Mouse (Mus musculus): ENCODE measurements at regions not wholly inside any gene's neighbourhood (a gene's known extent, or its start where the extent isn't known, plus 50 kb on each side); places are given as distances from the start of the nearest gene placed in this dataset.
A peak's percentile ranks its signal among the peaks of the same experiment; 100 is the strongest.
"Not testable (repeated sequence)": the region's sequence is repeated elsewhere in the genome, so short reads cannot be mapped to it uniquely, and the experiment has no call there.

DNA sequence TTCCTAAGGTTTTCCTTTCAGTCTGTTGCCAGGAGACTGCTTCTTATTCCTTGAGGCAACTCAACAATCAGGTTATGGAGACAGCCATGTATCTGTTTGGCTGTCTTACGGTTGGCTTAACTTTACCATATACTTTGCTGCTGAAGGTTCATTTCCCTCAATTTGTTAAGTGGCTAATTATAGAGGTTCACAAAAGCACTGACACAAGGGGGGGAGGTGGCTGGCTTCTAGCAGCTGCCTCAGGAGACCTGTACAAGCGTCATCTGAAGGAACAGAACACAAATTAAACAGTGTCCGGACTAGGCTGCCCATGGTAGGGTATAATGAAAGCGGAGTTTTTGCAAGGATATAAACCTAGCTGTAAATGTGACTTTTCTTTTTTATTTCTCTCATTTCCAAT lies 305.0 kb upstream of the Rnf219 start:
- DNase-seq (ENCODE audit: extremely low spot score) = no peak

DNA sequence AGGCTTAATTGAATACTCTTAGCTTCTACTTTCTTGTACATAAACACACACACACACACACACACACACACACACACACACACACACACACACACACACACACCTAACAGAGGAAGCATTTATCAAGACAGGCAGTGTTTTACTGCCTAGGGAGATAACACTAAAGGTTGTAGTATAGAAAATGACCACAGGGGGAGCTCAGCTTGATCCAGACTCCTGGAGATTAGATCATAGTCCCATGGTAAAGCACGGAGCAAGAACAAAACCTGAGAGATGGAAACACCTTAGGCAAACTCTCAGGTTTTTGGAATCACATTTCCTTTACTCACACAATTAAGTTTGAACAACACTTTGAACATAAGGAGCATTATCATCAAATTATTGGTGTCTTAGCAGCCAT lies 302.5 kb upstream of the Rnf219 start:
- DNase-seq (ENCODE audit: extremely low spot score) = no peak

DNA sequence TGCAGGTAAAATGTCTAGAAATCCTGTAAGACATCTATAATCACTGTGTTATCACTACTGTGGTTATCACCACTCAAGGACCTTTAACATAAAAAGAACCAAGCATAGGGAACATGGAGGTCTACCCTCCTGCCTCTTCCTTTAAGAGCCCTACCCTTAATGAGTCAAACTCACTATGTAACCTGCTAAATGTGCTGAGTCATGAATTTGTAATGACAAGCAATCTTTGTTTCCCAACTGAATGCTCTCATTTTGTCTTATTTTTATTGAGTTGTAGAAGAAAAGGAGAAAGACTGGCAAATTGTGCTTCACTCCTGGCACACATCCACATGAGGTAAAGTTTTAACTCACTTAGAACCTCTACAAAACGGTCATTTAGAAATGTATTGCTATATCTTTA lies 301.8 kb upstream of the Rnf219 start:
- DNase-seq (ENCODE audit: extremely low spot score) = no peak

DNA sequence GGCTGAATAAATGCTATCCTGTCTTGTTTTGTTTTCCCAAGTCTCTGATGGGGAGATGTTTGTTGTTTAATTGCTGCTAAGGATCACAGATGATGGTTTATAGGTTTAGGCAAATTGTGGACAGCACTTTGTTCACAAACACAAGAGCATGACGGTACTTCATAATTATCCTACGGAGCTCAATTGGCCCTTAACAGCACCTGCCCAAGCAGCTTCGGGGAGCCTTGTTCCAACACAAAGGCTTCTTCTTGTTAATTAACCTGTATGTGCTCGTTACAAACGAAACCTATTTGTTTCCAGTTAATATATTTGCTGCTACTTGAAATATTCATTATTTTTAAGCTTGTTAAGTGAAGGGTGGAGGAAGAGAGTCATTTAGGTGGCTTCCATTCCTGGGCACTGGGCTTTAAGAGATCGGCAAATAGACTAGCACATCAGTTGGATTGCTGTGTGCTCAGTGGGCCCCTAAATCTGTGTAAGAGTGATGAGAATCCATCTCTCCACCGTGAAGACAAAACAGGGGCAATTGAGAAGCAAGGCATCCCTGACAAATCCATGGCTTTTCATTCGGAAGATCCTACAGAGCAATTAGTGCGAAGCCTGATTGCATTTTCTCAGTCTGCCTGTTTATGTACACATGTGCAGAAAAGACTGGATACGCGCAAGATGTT lies 299.6 kb upstream of the Rnf219 start:
- no peak for DNase-seq (ENCODE audit: extremely low spot score)

DNA sequence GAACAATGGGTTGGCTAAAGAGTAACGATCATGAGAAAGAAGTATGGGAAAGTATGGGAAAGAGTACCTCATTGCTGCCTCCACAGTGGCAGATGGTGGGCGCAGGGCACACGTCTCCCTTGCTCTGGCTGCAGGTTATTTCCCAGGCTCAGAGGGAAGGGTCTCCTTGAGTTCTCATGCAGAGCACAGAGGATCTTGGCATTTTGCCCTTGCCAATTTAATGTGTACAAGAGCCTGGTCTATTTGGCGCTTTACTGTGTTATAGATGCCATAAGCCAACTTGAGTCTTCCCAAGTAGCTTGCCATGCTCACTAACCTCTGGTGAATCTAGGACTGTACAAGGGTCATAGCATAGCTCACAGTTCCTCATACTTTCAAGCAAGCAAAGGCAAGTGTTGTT lies 296.7 kb upstream of the Rnf219 start:
- no peak for DNase-seq (ENCODE audit: extremely low spot score)

DNA sequence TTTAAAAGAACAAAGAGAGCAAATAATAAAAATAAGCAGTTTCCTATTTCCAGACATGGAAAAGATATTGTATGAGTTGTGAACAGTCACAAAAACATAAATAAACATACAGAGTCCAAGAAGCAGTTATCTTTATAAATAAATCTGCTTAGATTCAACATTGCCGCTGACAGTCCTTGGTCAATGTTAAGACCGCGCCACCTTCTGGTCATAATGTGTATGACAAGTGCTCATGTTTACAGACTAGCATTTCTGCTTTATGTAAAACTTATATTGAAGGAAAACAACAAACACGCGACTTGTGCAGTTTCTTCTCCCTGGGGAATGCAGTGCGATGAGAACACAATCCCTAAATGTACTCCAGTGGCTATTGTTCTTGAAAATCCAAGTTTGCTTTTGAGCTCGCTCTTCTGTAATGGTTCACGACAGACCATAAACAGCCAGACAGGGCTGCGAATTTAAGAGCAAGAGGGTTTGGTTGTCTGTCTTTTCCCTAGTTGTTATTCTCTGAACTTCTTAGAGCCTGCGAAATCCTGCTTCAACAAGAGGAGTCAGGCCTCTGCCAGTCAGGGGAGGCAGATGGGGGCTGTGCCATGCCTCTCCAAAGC lies 291.6 kb upstream of the Rnf219 start:
- DNase-seq (ENCODE audit: extremely low spot score) = peak; percentile 60

DNA sequence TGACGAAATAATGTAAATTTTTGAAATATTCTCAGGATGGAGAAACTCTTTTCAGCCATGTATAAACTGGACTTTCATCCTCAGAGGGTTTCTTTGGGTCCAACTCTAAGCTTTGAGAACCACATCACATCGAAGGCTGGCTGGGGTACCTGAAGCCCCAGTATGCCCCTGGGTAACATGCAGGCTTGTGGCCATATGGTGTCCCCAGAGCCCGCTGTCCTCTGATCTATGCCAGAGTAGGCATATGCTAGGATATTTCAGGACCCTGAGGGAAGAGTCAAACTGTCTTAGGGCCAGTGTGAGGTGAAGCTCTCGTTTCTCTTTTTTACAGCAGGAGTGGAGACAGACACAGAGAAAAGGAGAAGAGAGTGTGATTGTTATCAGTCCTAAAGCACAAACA lies 289.6 kb upstream of the Rnf219 start:
- no peak for DNase-seq (ENCODE audit: extremely low spot score)

DNA sequence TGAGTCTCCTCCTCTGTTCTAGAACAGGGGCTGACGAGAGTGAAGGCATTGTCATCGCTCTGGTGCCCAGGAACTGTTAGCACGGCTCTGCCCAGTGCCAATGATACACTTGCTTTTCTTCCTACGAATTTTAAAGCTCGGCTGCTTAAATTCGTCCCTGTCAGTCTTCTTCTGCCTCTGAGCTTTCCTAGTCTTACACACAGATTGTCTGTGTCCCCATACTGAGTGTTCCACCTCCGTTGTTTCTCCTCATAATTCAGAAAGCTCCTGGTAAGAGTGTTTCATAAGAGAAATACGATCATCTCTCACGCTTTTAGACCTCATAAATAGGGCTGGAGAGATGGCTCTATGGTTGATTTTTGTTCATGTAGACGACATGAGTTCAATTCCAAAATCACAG lies 282.9 kb upstream of the Rnf219 start:
- DNase-seq (ENCODE audit: extremely low spot score) = no peak

DNA sequence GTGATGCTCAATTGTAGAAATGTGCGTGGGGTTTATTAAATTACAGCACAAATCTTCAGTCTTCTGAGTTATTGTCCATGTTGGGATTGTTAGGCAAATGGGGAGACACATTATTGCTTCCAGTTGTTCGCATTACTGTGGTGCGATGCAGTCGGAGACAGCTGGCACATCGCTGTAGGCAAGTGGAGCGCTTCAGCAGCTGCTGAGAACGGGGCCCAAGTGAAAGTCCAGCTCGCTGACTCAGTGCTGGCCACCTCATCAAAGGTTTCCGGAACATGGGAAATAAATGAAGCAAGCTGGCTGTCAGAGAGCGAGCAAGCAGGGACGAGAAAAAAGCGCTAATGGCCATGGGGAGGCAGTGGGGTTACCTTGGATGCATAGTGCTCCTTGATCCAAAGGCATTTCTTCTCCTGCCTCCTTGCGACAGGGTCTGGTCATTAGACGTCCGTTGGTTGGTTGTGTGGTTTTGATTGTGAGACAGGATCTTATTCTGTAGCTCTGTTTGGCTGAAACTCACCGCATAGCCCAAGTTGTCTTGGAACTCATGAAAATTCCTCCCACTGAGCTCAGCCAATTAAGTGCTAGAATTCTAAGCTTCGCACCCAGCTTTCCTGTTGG lies 274.0 kb upstream of the Rnf219 start:
- DNase-seq (ENCODE audit: extremely low spot score) = no peak

DNA sequence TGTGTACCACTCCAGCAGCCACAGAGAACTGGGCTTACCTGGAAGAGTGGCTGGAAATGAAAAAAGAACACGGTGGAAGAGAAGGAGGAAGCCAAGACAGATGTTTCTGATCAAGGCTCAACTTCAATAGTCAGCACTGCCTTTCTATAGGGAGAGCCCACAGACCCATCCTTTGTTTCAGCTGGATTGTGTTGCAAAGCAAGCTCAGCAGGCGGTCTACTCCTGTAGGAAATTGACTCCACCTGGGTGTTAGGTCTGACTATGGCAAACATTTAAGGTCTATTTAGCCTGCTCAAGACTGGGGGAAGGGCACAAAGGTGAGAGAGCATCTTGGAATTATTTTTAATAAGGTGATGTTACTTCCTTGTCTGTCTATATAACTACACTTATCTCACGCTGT lies 266.9 kb upstream of the Rnf219 start:
- no peak for DNase-seq (ENCODE audit: extremely low spot score)

DNA sequence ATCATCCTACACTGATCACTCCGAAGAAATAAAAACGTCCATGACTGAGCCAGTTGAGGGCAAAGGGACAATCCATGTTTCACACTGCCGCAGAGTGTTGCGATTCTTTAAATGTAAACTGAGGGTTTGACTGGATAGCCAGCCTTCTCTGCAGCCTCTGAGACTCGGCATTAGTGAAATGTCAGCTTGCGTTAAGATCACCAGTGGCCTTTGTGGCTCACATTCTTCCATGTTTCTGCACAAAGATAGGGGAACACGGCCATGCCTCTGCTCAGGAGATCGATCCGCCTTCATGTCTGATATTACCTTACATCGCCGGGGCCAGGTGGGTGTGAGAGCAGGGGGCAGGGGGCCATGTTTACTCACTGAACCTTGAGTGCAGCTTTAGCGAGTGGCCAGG lies 262.6 kb upstream of the Rnf219 start:
- no peak for DNase-seq (ENCODE audit: extremely low spot score)

DNA sequence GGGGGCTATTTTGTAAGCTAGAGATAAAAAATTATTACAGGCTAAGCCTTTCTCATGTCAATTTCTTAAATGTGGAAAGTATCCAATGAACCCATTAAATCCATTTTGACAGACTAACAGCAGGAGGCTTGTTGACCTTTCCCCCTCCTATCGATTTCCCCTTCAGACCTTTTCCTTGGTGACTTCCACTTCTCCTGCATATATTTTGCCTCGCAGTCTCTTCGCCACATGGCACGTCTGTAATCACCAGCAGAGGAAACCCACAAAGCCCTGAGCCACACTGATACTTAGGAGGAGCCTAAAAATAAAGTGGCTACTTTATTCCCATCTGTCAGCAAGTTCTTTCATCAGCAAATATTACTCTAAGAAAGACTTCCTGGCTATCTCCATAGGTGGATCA lies 247.5 kb upstream of the Rnf219 start:
- DNase-seq (ENCODE audit: extremely low spot score) = no peak

DNA sequence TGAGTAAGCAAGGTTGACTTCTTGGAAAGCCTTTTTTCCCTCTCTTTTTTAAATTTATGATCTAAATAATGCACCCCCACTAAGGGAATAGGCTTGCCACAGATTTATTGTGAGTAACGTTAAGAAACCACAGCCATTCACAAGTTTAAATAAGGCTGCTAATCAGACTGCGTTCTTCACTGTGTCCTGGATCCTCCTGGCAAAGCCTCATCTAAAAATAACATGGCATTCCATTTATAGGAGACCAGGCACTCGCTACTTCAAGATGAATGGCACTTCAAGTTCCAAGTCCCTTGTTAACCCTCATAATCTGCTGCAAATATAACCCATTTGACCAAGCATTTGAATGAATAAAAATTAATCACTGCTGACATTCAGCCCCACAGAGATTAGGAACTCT lies 211.8 kb upstream of the Rnf219 start:
- no peak for DNase-seq (ENCODE audit: extremely low spot score)

DNA sequence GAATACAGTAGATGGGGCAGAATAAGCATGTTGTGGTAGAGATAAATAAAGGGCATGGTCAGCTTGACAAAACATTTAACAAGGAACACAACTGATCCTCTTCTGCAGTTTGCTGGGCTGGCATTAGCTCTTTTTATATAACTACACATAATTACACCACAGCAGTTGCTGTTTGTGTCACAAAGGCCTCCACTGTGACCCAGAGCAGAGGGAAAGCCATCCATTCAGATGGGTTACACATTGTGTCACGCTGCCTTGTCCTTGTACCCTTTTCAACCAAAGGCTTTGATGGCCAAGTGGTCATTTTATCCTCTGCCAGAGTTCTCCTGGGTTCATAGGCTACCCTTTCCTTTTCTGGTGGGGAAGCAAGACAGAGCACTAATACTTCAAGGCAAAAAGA lies 209.6 kb upstream of the Rnf219 start:
- DNase-seq (ENCODE audit: extremely low spot score) = no peak

DNA sequence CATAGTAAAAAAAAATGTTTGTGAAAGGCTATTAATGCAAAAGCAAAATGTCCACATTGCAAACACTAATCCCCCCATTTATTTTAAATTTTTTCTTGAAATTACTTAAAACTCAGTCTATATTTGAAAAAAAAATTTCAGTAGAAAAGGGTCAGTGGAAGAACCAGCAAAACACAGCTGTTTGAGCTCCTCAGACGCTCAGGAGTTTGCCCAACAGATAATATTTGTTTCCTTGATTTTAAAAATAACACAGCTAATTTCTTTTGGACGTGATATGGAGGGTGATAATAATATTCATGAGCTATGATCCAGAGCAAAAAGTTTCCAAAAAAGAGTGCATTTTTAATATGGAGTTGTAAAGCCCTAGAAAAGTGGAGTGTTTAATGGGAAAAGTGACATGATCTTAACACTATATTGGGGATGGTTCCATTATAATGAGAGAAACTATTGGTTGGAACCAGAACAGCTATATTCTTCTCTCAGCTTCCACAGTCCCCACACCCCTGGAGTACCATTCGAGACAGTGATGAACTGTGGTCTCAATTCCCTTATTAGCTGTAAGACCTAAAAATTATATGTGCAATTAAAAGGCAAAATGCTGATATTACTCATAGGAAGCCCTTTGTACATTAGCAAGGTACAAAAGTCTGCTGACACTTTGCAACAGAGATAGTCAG lies 209.0 kb upstream of the Rnf219 start:
- no peak for DNase-seq (ENCODE audit: extremely low spot score)

DNA sequence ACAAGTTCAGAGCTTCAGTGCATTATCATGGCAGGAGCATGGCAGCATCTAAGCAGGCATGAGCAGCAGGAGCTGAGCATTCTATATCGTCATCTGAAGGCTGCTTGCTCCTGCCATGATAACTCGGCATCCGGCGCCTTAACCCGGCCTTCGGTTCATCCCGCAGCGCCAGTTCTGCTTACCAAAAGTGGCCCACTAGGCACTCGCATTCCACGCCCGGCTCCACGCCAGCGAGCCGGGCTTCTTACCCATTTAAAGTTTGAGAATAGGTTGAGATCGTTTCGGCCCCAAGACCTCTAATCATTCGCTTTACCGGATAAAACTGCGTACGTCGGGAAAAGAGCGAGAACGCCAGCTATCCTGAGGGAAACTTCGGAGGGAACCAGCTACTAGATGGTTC lies 193.2 kb upstream of the Rnf219 start:
- not testable (repeated sequence) for DNase-seq (ENCODE audit: extremely low spot score)

DNA sequence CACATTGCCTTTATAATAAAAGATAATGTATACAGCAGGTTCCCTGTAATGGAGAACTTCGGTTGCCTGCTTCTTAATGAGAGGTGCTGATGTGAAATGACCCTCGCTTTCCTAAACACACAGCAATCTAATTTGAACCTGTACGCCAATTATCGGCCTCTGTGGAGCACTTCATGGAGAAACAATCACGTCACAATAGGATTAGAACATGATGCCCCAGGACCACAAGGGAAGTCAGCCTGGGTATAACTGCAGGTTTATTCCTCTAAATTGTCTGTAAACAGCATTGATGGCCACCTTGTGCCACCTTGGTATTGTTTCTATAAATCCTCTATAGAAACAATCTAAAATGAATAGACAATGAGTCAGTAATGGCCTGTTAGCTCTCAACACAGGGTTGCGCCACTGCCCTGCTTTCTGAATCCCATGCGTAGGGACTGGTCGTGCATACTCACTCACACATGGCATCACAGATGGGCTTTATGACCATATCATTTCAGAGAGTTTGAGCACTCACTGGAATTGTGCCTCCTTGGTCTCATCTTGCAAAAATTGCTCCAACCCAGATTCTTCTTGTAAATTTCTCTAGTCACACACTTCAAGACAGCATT lies 179.9 kb upstream of the Rnf219 start:
- DNase-seq (ENCODE audit: extremely low spot score) = no peak

DNA sequence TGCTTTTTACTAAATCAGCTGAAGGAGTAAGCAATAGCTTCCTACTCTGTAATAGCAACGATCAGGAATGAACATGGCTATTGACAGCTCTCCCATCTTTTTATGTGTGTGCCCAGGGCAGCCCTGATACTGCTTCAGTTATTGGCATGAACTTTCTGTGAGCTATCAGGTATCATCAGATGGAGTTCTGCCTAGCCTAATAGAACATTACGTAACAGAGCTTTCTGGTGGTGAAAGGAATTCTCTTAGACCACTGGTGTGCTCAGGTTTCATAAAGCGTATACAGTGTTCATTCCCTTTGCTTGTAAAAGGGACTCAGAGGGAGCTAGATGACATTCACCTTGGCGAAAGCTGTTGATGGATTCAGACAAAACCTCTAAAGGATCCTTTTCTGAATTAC lies 176.5 kb upstream of the Rnf219 start:
- no peak for DNase-seq (ENCODE audit: extremely low spot score)

DNA sequence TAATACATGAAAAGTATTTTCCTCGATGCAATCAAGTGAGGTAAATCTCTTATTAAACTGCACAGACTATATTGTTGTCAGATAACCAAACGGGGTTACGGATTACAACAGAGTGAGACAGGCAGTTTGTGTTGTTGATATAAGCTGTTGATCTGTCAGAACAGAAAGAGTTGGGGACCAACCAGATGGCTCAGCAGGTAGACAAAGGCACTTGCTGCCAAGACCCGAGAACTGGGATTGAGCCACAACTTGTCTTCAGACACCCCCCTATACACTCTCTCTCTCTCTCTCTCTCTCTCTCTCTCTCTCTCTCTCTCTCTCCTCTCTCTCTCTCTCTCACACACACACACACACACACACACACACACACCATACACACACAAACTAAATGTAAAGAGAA lies 172.7 kb upstream of the Rnf219 start:
- DNase-seq (ENCODE audit: extremely low spot score) = no peak

DNA sequence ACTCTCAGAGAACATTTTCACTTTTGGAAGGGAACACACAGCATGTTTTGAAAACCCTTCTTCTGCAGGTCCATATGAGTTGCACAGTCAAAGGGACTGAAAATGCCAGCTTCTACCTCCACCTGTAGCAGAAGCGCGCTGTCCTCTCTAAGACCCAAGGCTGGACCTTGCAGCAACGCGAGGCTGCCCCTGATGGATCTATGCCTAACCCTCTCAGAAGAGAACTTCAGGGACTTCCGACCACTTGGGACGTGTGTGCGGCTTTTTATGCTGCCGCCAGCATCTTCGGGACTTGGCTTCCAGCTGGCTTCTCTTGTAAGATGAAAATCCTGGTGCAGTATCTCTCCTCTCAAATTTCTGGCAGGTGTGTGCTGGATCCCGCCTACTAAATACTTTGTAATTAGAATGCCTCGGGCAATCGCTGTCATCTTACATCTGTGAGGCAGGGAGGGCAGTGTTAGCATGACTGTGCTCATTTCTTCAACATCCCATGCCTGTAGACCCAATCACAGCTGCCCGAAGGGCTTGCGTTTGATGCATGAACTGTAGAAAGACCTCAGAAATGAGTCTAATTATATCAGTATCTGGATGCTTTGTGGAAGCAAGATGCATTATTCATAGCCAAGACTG lies 171.8 kb upstream of the Rnf219 start:
- no peak for DNase-seq (ENCODE audit: extremely low spot score)

DNA sequence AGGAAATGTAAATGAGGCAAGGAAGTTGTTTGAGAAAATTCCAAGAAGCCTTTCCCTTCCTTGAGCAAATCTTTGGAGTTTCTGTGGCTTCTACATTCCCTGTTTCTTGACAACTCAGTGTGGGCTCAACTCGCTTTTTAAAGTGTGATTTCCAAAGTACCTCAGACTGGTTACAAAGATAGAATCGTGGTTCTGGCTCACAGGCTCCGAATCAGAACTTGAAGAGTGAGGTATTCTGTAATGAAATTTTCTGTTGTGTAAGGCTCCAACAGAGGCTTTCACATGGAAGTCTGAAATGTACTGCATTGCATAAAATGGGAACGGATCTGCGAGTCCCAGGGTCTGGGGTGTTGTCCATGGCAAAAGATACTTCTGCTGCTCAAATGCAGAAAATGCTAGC lies 170.2 kb upstream of the Rnf219 start:
- no peak for DNase-seq (ENCODE audit: extremely low spot score)

DNA sequence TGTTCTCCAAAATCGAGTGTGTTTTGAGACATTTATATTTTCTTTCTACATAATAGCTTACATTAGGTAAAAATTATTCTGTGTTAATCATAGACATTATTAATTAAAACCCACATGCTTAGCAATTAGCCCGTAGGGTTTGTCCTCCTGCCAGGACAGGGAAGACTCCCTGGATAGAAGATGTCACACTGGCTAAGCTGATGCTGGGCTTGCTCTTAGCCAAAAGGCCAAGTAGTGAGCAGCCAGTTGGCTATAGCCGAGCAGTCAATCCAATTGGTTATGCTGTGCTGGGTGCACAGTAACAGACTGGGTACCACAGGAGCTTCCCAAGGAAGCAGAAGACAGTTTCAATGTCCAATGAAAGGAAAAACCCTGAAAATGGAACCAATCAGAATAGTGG lies 166.0 kb upstream of the Rnf219 start:
- no peak for DNase-seq (ENCODE audit: extremely low spot score)
